ENCODE assay signal across 10 mouse cellular contexts in genomic region chr3:125270695-125271094, GRCm38 (mm10).
DNase-seq lines count a peak whose midpoint lies in the region; ATAC-seq and TF ChIP-seq lines count a peak whose summit lies in the region.
"Had no signal": no experiment of that assay in that cellular context is flagged by ENCODE, and none has a peak within 500 bp of the region (broad histone marks: within the 10 kb centered on the region; RNA-seq: fewer than 3 reads in every experiment).

No protein-coding gene starts in this region.

- no peak for DNase-seq in hindbrain, embryonic 11.5 days (ENCODE audit: low spot score)
- DNase-seq in hindbrain, embryonic 14.5 days (ENCODE audit: low spot score), result no peak
- no peak for DNase-seq in G1E (ENCODE audit: low spot score)
- no peak for DNase-seq in frontal cortex, postnatal 10 days (ENCODE audit: low spot score in 2 of 2)
- DNase-seq: gastrocnemius, postnatal 10 days; layer of hippocampus, postnatal 36 days; right cerebral cortex, adult 18-20 months had no signal

- H3K36me3 ChIP-seq in hindbrain, embryonic 11.5 days (ENCODE audit: control insufficient read depth, insufficient read depth, low read length), result no peaks in the 10 kb centered on the region
- no peaks in the 10 kb centered on the region for H3K36me3 ChIP-seq in hindbrain, embryonic 14.5 days (replicated peaks; ENCODE audit: control insufficient read depth, insufficient read depth)
- H3K36me3 ChIP-seq in G1E (replicated peaks), result no peaks in the 10 kb centered on the region
- H3K36me3 ChIP-seq in liver, embryonic 15.5 days (replicated peaks), result no peaks in the 10 kb centered on the region
- no peaks in the 10 kb centered on the region for H3K36me3 ChIP-seq in forebrain, embryonic 15.5 days

- H3K27ac ChIP-seq in hindbrain, embryonic 11.5 days (ENCODE audit: low read depth, low read length), result no peak overlapping the region
- H3K27ac ChIP-seq in hindbrain, embryonic 14.5 days, result no peak overlapping the region
- peak overlapping the region; percentile 89 for H3K27ac ChIP-seq in liver, embryonic 15.5 days (replicated peaks)
- H3K27ac ChIP-seq in forebrain, embryonic 15.5 days (replicated peaks), result no peak overlapping the region

- H3K27me3 ChIP-seq in hindbrain, embryonic 11.5 days (ENCODE audit: control insufficient read depth, insufficient read depth, low read length), result no peaks in the 10 kb centered on the region
- H3K27me3 ChIP-seq in hindbrain, embryonic 14.5 days (ENCODE audit: control insufficient read depth, insufficient read depth, low read length), result no peaks in the 10 kb centered on the region
- no peaks in the 10 kb centered on the region for H3K27me3 ChIP-seq in G1E (ENCODE audit: insufficient read depth, low read length)
- H3K27me3 ChIP-seq in liver, embryonic 15.5 days, result no peaks in the 10 kb centered on the region
- no peaks in the 10 kb centered on the region for H3K27me3 ChIP-seq in forebrain, embryonic 15.5 days

- no peak overlapping the region for H3K4me3 ChIP-seq in hindbrain, embryonic 11.5 days (ENCODE audit: low read depth, low read length)
- H3K4me3 ChIP-seq in hindbrain, embryonic 14.5 days (replicated peaks; ENCODE audit: low read length), result no peak overlapping the region
- H3K4me3 ChIP-seq in G1E (ENCODE audit: low read depth, low read length), result no peak overlapping the region
- peak overlapping the region; percentile 25 for H3K4me3 ChIP-seq in liver, embryonic 15.5 days (replicated peaks)
- H3K4me3 ChIP-seq in forebrain, embryonic 15.5 days, result no peak overlapping the region

- TF ChIP-seq CTCF in G1E (IDR thresholded peaks at IDR 0.05; ENCODE audit: low read depth, low read length), result no peak

- H3K9ac ChIP-seq in hindbrain, embryonic 11.5 days (ENCODE audit: low read depth, low read length), result no peak overlapping the region
- no peak overlapping the region for H3K9ac ChIP-seq in hindbrain, embryonic 14.5 days
- 0 out of 2 replicates have a peak overlapping the region, but pooled peaks have one; percentile 13 for H3K9ac ChIP-seq in liver, embryonic 15.5 days
- H3K9ac ChIP-seq in forebrain, embryonic 15.5 days (replicated peaks), result no peak overlapping the region

- no peaks in the 10 kb centered on the region for H3K4me1 ChIP-seq in hindbrain, embryonic 11.5 days (replicated peaks; ENCODE audit: control insufficient read depth, insufficient read depth, low read length)
- H3K4me1 ChIP-seq in hindbrain, embryonic 14.5 days (replicated peaks; ENCODE audit: control insufficient read depth, insufficient read depth, low read length), result peaks cover 11% of the 10 kb centered on the region; the same call in 1 of the 2 replicates
- H3K4me1 ChIP-seq in G1E (ENCODE audit: insufficient read depth, low read depth, low read length), result no peaks in the 10 kb centered on the region
- H3K4me1 ChIP-seq in liver, embryonic 15.5 days (replicated peaks), result peaks cover 24% of the 10 kb centered on the region
- no peaks in the 10 kb centered on the region for H3K4me1 ChIP-seq in forebrain, embryonic 15.5 days

- peak; percentile 23; the same call in 1 of the 2 replicates for ATAC-seq in hindbrain, embryonic 11.5 days (ENCODE audit: low FRiP score)
- ATAC-seq in hindbrain, embryonic 14.5 days (ENCODE audit: low FRiP score), result no peak
- ATAC-seq in G1E (ENCODE audit: extremely low read depth, insufficient number of reproducible peaks, low FRiP score, poor library complexity, severe bottlenecking), result peak; percentile 87
- peak; percentile 80 for ATAC-seq in common myeloid progenitor, adult 5-6 weeks (replicated peaks; ENCODE audit: low read depth, poor library complexity, severe bottlenecking)
- ATAC-seq in liver, embryonic 15.5 days (ENCODE audit: insufficient read depth), result peak; percentile 99
- ATAC-seq in forebrain, embryonic 15.5 days (replicated peaks), result no peak

- H3K9me3 ChIP-seq in hindbrain, embryonic 11.5 days (ENCODE audit: control insufficient read depth, low read length), result no peaks in the 10 kb centered on the region
- no peaks in the 10 kb centered on the region for H3K9me3 ChIP-seq in hindbrain, embryonic 14.5 days (ENCODE audit: control insufficient read depth, low read length)
- no peaks in the 10 kb centered on the region for H3K9me3 ChIP-seq in G1E (replicated peaks)
- no peaks in the 10 kb centered on the region for H3K9me3 ChIP-seq in liver, embryonic 15.5 days (replicated peaks)
- no peaks in the 10 kb centered on the region for H3K9me3 ChIP-seq in forebrain, embryonic 15.5 days

- H3K4me2 ChIP-seq in hindbrain, embryonic 11.5 days (replicated peaks; ENCODE audit: low read depth, low read length), result no peak overlapping the region
- no peak overlapping the region for H3K4me2 ChIP-seq in hindbrain, embryonic 14.5 days (replicated peaks)
- H3K4me2 ChIP-seq in liver, embryonic 15.5 days, result peak overlapping the region; percentile 69
- H3K4me2 ChIP-seq in forebrain, embryonic 15.5 days (replicated peaks), result no peak overlapping the region

- 67% methylated on average over 5 of the region's 5 CpGs for WGBS in hindbrain, embryonic 11.5 days
- 66% methylated on average over 5 of the region's 5 CpGs for WGBS in hindbrain, embryonic 14.5 days
- WGBS in liver, embryonic 15.5 days (ENCODE audit: insufficient replicate concordance), result 19% methylated on average over 5 of the region's 5 CpGs
- 67% methylated on average over 5 of the region's 5 CpGs for WGBS in forebrain, embryonic 15.5 days

Comparison
In these comparisons a context has a peak if more than half of its experiments do, and no peak if none do; other contexts are left out.
1. ATAC-seq: peak in hindbrain, embryonic 11.5 days (single experiment), G1E (single experiment), common myeloid progenitor, adult 5-6 weeks (single experiment) and liver, embryonic 15.5 days (single experiment); none in hindbrain, embryonic 14.5 days (single experiment) and forebrain, embryonic 15.5 days (single experiment).